Mouse (Mus musculus): ENCODE results near the gene Ddah1.

DNA sequence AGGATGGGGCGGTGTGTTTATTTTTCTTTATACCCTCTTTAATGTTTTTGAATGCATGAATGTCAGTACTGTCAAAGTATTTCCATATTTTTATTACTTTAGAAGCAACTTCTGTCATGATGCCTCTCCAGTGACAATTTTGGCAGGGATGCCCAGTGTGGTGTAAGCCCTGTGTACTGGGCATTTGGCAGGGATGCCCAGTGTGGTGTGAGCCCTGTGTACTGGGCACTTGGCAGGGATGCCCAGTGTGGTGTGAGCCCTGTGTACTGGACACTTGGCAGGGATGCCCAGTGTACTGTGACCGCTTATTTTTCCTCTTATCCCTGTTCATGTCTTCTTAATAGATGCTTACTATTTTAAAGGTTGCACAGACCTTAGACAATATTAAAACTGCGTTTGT, 85.4 kb downstream of the Ddah1 start:
- TF ChIP-seq CTCF (IDR thresholded peaks at IDR 0.05; ENCODE audit: low read depth, low read length) (no peak), EP300 (IDR thresholded peaks at IDR 0.05; ENCODE audit: insufficient read depth, low read depth, low read length) (no peak), POLR2A (IDR thresholded peaks at IDR 0.05; ENCODE audit: insufficient read depth, low read length) (no peak)

Measured in ES-Bruce4 (cell line).